Mouse (Mus musculus) midbrain, embryonic 10.5 days (tissue): ENCODE measurements around the gene Ms4a2. TPM values are rescaled to one million over a fixed set of nuclear protein-coding genes. Genes with fewer than 3 reads are reported as not detected.

Experiments used
- polyA plus RNA-seq: library from polyadenylated mRNA; unstranded; fragments of >200 nt; fragmentation: Nextera tagmentation; extraction: Ambion mirVana; gene quantifications from 2 replicates; pipeline ENCODE4 v1.2.1, GENCODE M21; 2016

Ms4a2 gene
- polyA plus RNA-seq, 1 experiment from 2014 or later, result not detected

Other genes with a start within 250 kb of the Ms4a2 start
- 0.90 and 3.7 TPM in 2 replicates for gene Ms4a4a, start 248.2 kb downstream of the Ms4a2 start, polyA plus RNA-seq
- 0.20 TPM in 1 of 2 replicates, not detected in the other for gene Ms4a4c, start 218.9 kb downstream of the Ms4a2 start, polyA plus RNA-seq
- not detected in 2 replicates for gene Ms4a4b, start 180.2 kb downstream of the Ms4a2 start, polyA plus RNA-seq
- gene Ms4a6c, start 154.4 kb downstream of the Ms4a2 start, polyA plus RNA-seq, result 2.0 and 2.2 TPM in 2 replicates
- not detected in 2 replicates for gene Gm8369, start 137.8 kb downstream of the Ms4a2 start, polyA plus RNA-seq
- 2.3 and 3.0 TPM in 2 replicates for gene Ms4a6b, start 107.2 kb downstream of the Ms4a2 start, polyA plus RNA-seq
- 0.31 and 0.99 TPM in 2 replicates for gene Ms4a4d, start 86.9 kb downstream of the Ms4a2 start, polyA plus RNA-seq
- 1.4 and 2.5 TPM in 2 replicates for gene Ms4a6d, start 18.9 kb downstream of the Ms4a2 start, polyA plus RNA-seq
- gene Ms4a3, start 17.1 kb upstream of the Ms4a2 start, polyA plus RNA-seq, result not detected in 2 replicates
- gene Oosp2, start 36.8 kb upstream of the Ms4a2 start, polyA plus RNA-seq, result not detected in 2 replicates
- not detected in 2 replicates for gene Oosp1, start 67.4 kb upstream of the Ms4a2 start, polyA plus RNA-seq
- not detected in 2 replicates for gene Oosp3, start 73.3 kb upstream of the Ms4a2 start, polyA plus RNA-seq
- gene Gif, start 123.8 kb upstream of the Ms4a2 start, polyA plus RNA-seq, result not detected in 2 replicates
- gene Mrpl16, start 146.7 kb upstream of the Ms4a2 start, polyA plus RNA-seq, result 56.0 and 57.6 TPM in 2 replicates
- gene Stx3, start 195.7 kb upstream of the Ms4a2 start, polyA plus RNA-seq, result 13.7 and 16.0 TPM in 2 replicates
- not detected in 2 replicates for gene Olfr1417, start 215.5 kb upstream of the Ms4a2 start, polyA plus RNA-seq
- gene Olfr1418, start 237.3 kb upstream of the Ms4a2 start, polyA plus RNA-seq, result not detected in 2 replicates